Mouse (Mus musculus) liver, embryonic 14.5 days (tissue): ENCODE data around the gene Trem1. TPM values are rescaled to one million over a fixed set of nuclear protein-coding genes. Genes with fewer than 3 reads are reported as not detected.

Experiments
- ATAC-seq: fragments of 200-750 bp; cut with Nextera tagmentation; 2 replicates; pipeline ENCODE4 v1.8.0; 2017; ENCODE audit warnings: moderate number of reproducible peaks, mild to moderate bottlenecking, moderate library complexity; ENCODE audit not compliant: insufficient read depth
- DNase-seq, 3 experiments: peaks; one replicate each; pipeline ENCODE4 v3.0.0-alpha.2; 2012 to 2013; ENCODE audit warnings: low read depth in 3 of 3, low spot score in 3 of 3
- H3K27ac ChIP-seq: fragments of 300-500 bp; sonication (generic); 2 replicates; pipeline ENCODE4 v1.5.1; 2014; ENCODE audit warnings: moderate library complexity, mild to moderate bottlenecking, control low read depth, inconsistent platforms
- H3K27me3 ChIP-seq: fragments of 300-500 bp; sonication (generic); 2 replicates; pipeline ENCODE4 v1.6.1; 2014; ENCODE audit warnings: mild to moderate bottlenecking, low read length, moderate library complexity; ENCODE audit not compliant: control insufficient read depth, insufficient read depth
- H3K36me3 ChIP-seq: fragments of 300-500 bp; sonication (generic); replicated peaks from 2 replicates; pipeline ENCODE4 v1.6.1; 2014; ENCODE audit warnings: low read depth; ENCODE audit not compliant: control insufficient read depth, insufficient read depth
- H3K4me1 ChIP-seq, 2 experiments: fragments of 200-500 bp in 1 of 2; fragments of 300-500 bp in 1 of 2; sonication (generic) in 1 of 2; replicated peaks; 2 replicates each; pipeline ENCODE4 v1.6.1; 2012 to 2014; ENCODE audit warnings: antibody characterized with exemption in 1 of 2, inconsistent platforms in 1 of 2, low read length in 1 of 2; ENCODE audit not compliant: control insufficient read depth in 2 of 2, insufficient read depth in 2 of 2
- H3K4me2 ChIP-seq: fragments of 300-500 bp; sonication (generic); 2 replicates; pipeline ENCODE4 v1.6.1; 2014; ENCODE audit warnings: low read depth, mild to moderate bottlenecking, control low read depth, moderate library complexity
- H3K4me3 ChIP-seq, 2 experiments: fragments of 200-500 bp in 1 of 2; fragments of 300-500 bp in 1 of 2; sonication (generic) in 1 of 2; 2 replicates each; pipeline ENCODE4 v1.5.1; 2012 to 2014; ENCODE audit warnings: low read depth in 2 of 2, low read length in 2 of 2, mild to moderate bottlenecking in 2 of 2, control low read depth in 1 of 2, inconsistent platforms in 1 of 2, moderate library complexity in 1 of 2; ENCODE audit not compliant: insufficient read depth in 1 of 2
- H3K9ac ChIP-seq: fragments of 300-500 bp; sonication (generic); replicated peaks from 2 replicates; pipeline ENCODE4 v1.6.1; 2014; ENCODE audit warnings: mild to moderate bottlenecking, control low read depth, moderate library complexity
- H3K9me3 ChIP-seq: fragments of 300-500 bp; sonication (generic); 2 replicates; pipeline ENCODE4 v1.6.1; 2016; ENCODE audit warnings: low read length, mixed read lengths; ENCODE audit not compliant: control insufficient read depth
- CTCF ChIP-seq: IDR thresholded peaks from 2 replicates; pipeline ENCODE4 v1.5.1; 2016; ENCODE audit warnings: antibody characterized with exemption, low read depth, control low read depth
- EP300 ChIP-seq: IDR thresholded peaks from 2 replicates; pipeline ENCODE4 v1.6.1; 2016; ENCODE audit warnings: antibody characterized with exemption, low read depth
- WGBS: fragments of 180-500 bp; shearing (Covaris S2); extraction: QIAGEN DNeasy Blood & Tissue Kit; methylation state at CpG from one replicate; pipeline ENCODE4 v1.1.7; 2014; ENCODE audit not compliant: insufficient replicate concordance; 5-methylcytosine and 5-hydroxymethylcytosine counted together
- polyA plus RNA-seq, 2 experiments: library from polyadenylated mRNA; depleted of rRNA in 1 of 2; stranded (reverse) in 1 of 2; unstranded in 1 of 2; fragments of >200 nt; fragmentation: Nextera tagmentation in 1 of 2; extraction: Ambion mirVana in 1 of 2; gene quantifications; 2 replicates each; pipeline versions ENCODE4 v1.2.1 to v1.2.3; 2012 to 2014

Trem1 gene
- polyA plus RNA-seq, 2 experiments = 0.32 to 0.84 TPM

DNA sequence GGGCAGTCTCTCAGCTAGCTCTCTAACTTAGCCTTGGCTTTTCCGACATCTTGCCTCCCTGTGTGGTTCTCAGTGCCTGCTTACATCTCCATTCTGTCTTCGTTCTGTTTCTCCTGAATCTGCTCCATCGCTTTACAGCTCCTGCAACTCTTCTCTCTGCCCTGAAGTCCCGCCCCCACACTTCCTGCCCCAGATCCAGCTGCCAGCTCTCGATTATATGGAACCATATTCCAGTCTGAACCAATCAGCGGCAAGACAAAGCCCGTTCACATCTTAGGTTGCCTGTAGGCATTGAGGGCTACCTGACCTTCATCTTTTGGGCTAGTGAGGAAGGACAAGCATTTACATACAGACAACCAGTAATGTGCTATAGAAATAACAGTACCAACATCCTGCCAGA lies 18.1 kb downstream of the Trem1 start:
- Histone ChIP-seq H3K27me3 (no peaks in the 10 kb centered on the region), H3K36me3 (no peaks in the 10 kb centered on the region), H3K9me3 (no peaks in the 10 kb centered on the region), H3K4me3 (no peak overlapping the region), H3K27ac (no peak overlapping the region), H3K4me1 (no peaks in the 10 kb centered on the region), H3K4me2 (no peak overlapping the region), H3K9ac (no peak overlapping the region)
- no peak for ATAC-seq
- DNase-seq = no peak
- no peak for TF ChIP-seq CTCF
- no peak for TF ChIP-seq EP300
- WGBS = 73% methylated on average over 7 of the region's 7 CpGs

- DNase-seq (no peak), ATAC-seq (no peak)
- no peak for TF ChIP-seq EP300
- TF ChIP-seq CTCF = no peak
- Histone ChIP-seq H3K27me3 (no peaks in the 10 kb centered on the region), H3K9me3 (no peaks in the 10 kb centered on the region), H3K36me3 (no peaks in the 10 kb centered on the region), H3K9ac (no peak overlapping the region), H3K4me2 (no peak overlapping the region), H3K4me1 (no peaks in the 10 kb centered on the region), H3K4me3 (no peak overlapping the region), H3K27ac (no peak overlapping the region)
These were observed 24.0 kb downstream of the Trem1 start for GRCm38 (mm10) chr17:48256575-48256974.

GRCm38 (mm10) chr17:48261868-48262267 lies 29.3 kb downstream of the Trem1 start:
- H3K9me3 ChIP-seq = no peaks in the 10 kb centered on the region
- H3K36me3 ChIP-seq = no peaks in the 10 kb centered on the region
- 28% methylated on average over 2 of the region's 2 CpGs for WGBS
- no peaks in the 10 kb centered on the region for H3K27me3 ChIP-seq
- H3K27ac ChIP-seq = no peak overlapping the region
- DNase-seq = no peak
- H3K4me3 ChIP-seq = no peak overlapping the region
- H3K4me1 ChIP-seq = peaks cover 14 to 17% of the 10 kb centered on the region in 2 experiments
- no peak for ATAC-seq
- H3K9ac ChIP-seq = no peak overlapping the region
- H3K4me2 ChIP-seq = no peak overlapping the region
- TF ChIP-seq CTCF (no peak), EP300 (no peak)

DNA sequence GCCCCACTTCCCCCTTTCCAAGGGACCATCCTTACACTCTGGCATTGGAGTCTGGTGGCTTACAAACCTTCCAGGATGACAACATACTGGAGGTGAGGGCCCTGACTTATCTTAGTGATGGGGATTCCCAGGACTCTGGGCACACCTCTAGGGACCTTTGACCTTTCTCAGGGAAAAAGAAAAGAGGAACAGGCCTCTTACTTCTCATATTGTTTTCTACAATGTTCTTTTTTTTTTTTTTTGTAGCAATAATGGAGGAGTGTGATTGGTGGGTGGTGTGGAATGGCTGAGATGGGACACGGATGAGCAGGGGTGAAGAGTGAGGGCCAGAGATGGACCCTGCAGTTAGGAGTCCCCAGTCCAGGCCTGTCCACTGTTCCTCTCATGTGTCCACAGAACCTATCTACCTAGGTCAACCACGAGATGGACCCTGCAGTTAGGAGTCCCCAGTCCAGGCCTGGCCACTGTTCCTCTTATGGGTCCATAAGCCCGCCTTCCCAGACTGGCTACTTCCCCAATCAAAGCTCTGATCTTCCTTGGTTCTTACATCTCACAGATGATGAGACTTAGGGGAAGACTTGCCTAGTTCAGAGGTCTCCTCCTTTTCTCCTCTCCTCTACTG lies 31.3 kb downstream of the Trem1 start, which contains the start of gene Treml4:
Gene Treml4, plus strand, starts transcription at position 555 of the 622 bp plus-strand sequence.
- WGBS = 59% methylated on average over 3 of the region's 3 CpGs
- peak within 1 kb of the TSS; percentile 36; the same call in 1 of the 2 replicates for H3K4me2 ChIP-seq
- H3K27me3 ChIP-seq = no peaks in the 10 kb centered on the region
- H3K4me3 ChIP-seq = no peak within 1 kb of the TSS
- H3K27ac ChIP-seq = peak within 1 kb of the TSS; percentile 12; the same call in 1 of the 2 replicates
- peaks cover 29% of the 10 kb centered on the region in 2 experiments for H3K4me1 ChIP-seq
- ATAC-seq = peak; percentile 33; the same call in 1 of the 2 replicates
- H3K9me3 ChIP-seq = no peaks in the 10 kb centered on the region
- DNase-seq = no peak
- TF ChIP-seq CTCF (no peak), EP300 (no peak)
- H3K9ac ChIP-seq = no peak within 1 kb of the TSS; the same call in 1 of the 2 replicates
- no peaks in the 10 kb centered on the region for H3K36me3 ChIP-seq

- H3K9ac ChIP-seq = no peak overlapping the region
- ATAC-seq (peak; percentile 76), DNase-seq (peak; percentile 55 to 62 (median 59))
- H3K4me1 ChIP-seq = peaks cover 31 to 35% of the 10 kb centered on the region in 2 experiments
- H3K4me3 ChIP-seq = no peak overlapping the region
- H3K27me3 ChIP-seq = no peaks in the 10 kb centered on the region
- no peaks in the 10 kb centered on the region for H3K36me3 ChIP-seq
- H3K9me3 ChIP-seq = no peaks in the 10 kb centered on the region
- H3K27ac ChIP-seq = peak overlapping the region; percentile 12; the same call in 1 of the 2 replicates
- H3K4me2 ChIP-seq = peak overlapping the region; percentile 36; the same call in 1 of the 2 replicates
- WGBS = 79% methylated on average over 7 of the region's 7 CpGs
- no peak for TF ChIP-seq CTCF
- peak; percentile 38; the same call in 1 of the 2 replicates for TF ChIP-seq EP300
These were observed 32.1 kb downstream of the Trem1 start for GRCm38 (mm10) chr17:48264662-48265061.
